Mouse (Mus musculus) E14TG2a.4 (cell line): ENCODE data around the gene Gm10944.

Experiments used
- H3K27me3 ChIP-seq: 2 replicates; pipeline ENCODE4 v1.6.1; 2014; ENCODE audit warnings: low read length, control low read depth; ENCODE audit not compliant: insufficient read depth
- H3K36me3 ChIP-seq: 2 replicates; pipeline ENCODE4 v1.6.1; 2014; ENCODE audit warnings: low read length, control low read depth; ENCODE audit not compliant: insufficient read depth
- H3K4me1 ChIP-seq: replicated peaks from 2 replicates; pipeline ENCODE4 v1.6.1; 2014; ENCODE audit warnings: low read depth, low read length, control low read depth
- H3K4me3 ChIP-seq: replicated peaks from 2 replicates; pipeline ENCODE4 v1.5.1; 2014; ENCODE audit warnings: mild to moderate bottlenecking, low read length
- H3K9me3 ChIP-seq: 2 replicates; pipeline ENCODE4 v1.6.1; 2014; ENCODE audit warnings: low read length, control low read depth
- CTCF ChIP-seq: conservative IDR thresholded peaks from 2 replicates; pipeline ENCODE4 v1.5.1; 2014; ENCODE audit warnings: low read length
- NANOG ChIP-seq: IDR thresholded peaks from 2 replicates; pipeline ENCODE4 v1.6.1; 2014; ENCODE audit warnings: borderline replicate concordance, low read length, mixed read lengths
- POU5F1 ChIP-seq: IDR thresholded peaks from 2 replicates; pipeline ENCODE4 v1.6.1; 2014; ENCODE audit warnings: low read length, borderline replicate concordance

The Gm10944 gene

GRCm38 (mm10) chr10:10681048-10681447, at the start of gene Gm10944:
Gene Gm10944 (plus strand): TSS chr10:10681348.
- no peak for TF ChIP-seq NANOG
- TF ChIP-seq POU5F1: no peak
- no peak for TF ChIP-seq CTCF
- H3K9me3 ChIP-seq: no peaks in the 10 kb centered on the region
- H3K36me3 ChIP-seq: no peaks in the 10 kb centered on the region
- H3K4me1 ChIP-seq: no peaks in the 10 kb centered on the region
- no peaks in the 10 kb centered on the region for H3K27me3 ChIP-seq
- no peak within 1 kb of the TSS for H3K4me3 ChIP-seq

GRCm38 (mm10) chr10:10655991-10656390, 25.2 kb upstream of the Gm10944 start:
- H3K36me3 ChIP-seq: no peaks in the 10 kb centered on the region
- no peak for TF ChIP-seq NANOG
- TF ChIP-seq POU5F1: no peak
- TF ChIP-seq CTCF: no peak
- no peak overlapping the region for H3K4me3 ChIP-seq
- H3K27me3 ChIP-seq: peaks cover 14% of the 10 kb centered on the region; the same call in 1 of the 2 replicates
- H3K9me3 ChIP-seq: no peaks in the 10 kb centered on the region
- H3K4me1 ChIP-seq: no peaks in the 10 kb centered on the region

DNA sequence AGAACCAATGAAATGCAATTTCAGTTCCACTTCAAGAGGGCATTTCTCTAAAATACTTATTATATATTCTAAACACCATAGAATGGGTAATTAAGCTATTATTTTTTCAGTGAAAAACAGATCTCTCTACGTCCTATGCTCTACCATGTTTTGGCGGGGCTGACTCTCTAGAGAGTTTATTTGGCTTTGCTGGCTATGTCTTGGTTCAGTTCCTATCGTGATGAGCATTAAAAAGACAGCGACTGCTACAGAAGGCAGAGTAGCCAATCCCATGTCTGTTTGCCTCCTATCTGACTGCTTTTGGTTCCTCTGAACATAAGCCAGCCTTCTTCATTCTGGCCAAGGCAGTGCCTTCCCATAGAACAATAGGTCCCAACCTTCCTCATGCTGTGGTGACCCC, 24.5 kb upstream of the Gm10944 start:
- H3K27me3 ChIP-seq: peaks cover 14% of the 10 kb centered on the region; the same call in 1 of the 2 replicates
- H3K4me3 ChIP-seq: no peak overlapping the region
- H3K4me1 ChIP-seq: no peaks in the 10 kb centered on the region
- TF ChIP-seq NANOG: no peak
- TF ChIP-seq POU5F1: no peak
- TF ChIP-seq CTCF: no peak
- no peaks in the 10 kb centered on the region for H3K9me3 ChIP-seq
- no peaks in the 10 kb centered on the region for H3K36me3 ChIP-seq

- H3K4me1 ChIP-seq: no peaks in the 10 kb centered on the region
- no peaks in the 10 kb centered on the region for H3K9me3 ChIP-seq
- no peaks in the 10 kb centered on the region for H3K27me3 ChIP-seq
- H3K4me3 ChIP-seq: no peak overlapping the region
- no peak for TF ChIP-seq POU5F1
- TF ChIP-seq NANOG: no peak
- no peak for TF ChIP-seq CTCF
- H3K36me3 ChIP-seq: no peaks in the 10 kb centered on the region
Measured at GRCm38 (mm10) chr10:10659161-10659560, 22.0 kb upstream of the Gm10944 start.

DNA sequence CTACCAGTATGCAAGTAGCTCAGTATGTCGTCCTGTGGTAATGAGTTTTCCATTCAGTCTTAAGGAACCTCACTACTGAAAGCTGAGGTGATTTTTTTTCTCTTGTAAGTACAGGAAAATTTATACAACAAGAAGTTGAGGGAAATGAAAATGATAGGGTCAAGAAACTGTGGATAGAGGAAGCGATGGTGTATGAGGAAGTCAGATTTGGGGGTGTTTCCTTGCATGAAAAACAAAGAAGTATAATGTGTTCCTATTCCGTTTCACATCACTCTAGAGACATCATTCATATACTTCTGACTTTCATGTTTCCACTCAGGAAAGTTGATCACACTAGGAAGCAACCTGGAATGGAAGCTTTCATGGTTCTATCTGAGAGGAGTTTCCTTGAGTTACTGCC, 21.2 kb upstream of the Gm10944 start:
- no peak for TF ChIP-seq NANOG
- TF ChIP-seq CTCF: no peak
- TF ChIP-seq POU5F1: no peak
- Histone ChIP-seq H3K9me3 (no peaks in the 10 kb centered on the region), H3K4me1 (no peaks in the 10 kb centered on the region), H3K27me3 (no peaks in the 10 kb centered on the region), H3K4me3 (no peak overlapping the region), H3K36me3 (no peaks in the 10 kb centered on the region)

DNA sequence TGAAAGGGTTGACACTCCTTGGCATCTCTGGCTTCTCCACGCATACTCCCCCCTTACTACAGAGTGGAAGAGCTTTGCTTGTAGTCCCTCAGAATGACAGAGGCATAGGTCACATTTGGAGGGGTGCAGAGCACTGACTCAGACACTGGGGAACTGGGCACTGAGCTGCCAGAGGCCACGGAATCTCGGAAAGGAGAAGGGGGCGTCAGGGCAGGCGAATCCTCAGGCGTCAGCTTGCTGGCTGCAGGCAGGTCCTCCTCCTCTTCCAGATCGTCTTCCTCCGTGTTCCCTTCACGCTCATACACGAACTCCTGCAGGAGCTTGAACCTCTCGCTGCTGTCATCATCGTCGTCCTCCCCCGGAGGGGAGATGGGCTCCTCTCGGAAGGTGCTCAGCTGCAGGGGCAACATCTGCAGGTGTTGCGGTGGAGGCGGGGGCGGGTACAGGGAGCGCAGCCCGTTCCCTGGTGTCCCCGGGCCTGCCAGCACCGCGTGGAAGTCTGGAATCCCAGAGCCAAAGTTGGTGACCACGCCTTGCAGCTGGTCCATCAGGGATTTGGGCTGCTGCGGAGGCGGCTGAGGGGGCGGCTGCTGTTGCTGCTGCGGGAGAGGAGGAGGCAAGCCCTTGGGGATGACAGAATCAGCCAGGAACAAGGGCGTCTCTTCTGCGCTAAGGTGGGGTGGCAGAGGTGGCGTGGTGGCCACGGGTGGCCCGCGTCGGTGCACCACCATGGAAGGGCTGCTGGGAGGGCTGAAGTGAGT, 7.9 kb downstream of the Gm10944 start:
- peaks cover 28% of the 10 kb centered on the region for H3K27me3 ChIP-seq
- H3K36me3 ChIP-seq: no peaks in the 10 kb centered on the region
- TF ChIP-seq NANOG: no peak
- no peak for TF ChIP-seq CTCF
- no peak for TF ChIP-seq POU5F1
- H3K4me3 ChIP-seq: peak overlapping the region; percentile 74
- peaks cover 10% of the 10 kb centered on the region; the same call in 1 of the 2 replicates for H3K4me1 ChIP-seq
- no peaks in the 10 kb centered on the region for H3K9me3 ChIP-seq

DNA sequence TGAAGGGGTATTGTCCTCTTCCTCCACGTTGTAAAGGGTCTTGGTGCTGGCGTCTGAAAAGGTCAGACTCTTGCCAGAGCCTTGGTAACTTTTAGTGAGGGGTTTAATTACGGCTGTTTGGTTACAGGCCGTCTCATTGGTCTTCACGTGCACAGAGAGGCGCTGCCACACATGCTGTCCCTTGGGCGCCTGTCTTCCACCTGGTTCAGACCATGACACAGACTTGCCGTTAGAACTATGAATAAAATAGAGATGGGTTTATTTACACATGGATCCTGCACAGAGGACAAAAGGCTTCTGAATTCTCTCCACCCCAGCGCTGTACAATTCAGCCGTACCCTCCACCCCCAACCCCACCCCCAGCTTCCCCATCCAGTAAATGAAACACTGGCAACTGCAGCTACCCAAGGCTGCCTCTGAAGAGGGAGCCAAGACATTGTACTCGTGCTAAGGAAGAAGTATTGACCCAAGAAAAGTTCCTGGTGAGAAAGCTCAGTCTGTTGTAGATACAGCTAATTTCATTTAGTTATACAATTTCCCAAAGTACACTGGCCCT, 8.6 kb downstream of the Gm10944 start:
- no peaks in the 10 kb centered on the region for H3K9me3 ChIP-seq
- TF ChIP-seq CTCF (no peak), POU5F1 (no peak), NANOG (no peak)
- peaks cover 28% of the 10 kb centered on the region for H3K27me3 ChIP-seq
- H3K4me3 ChIP-seq: peak overlapping the region; percentile 74
- no peaks in the 10 kb centered on the region for H3K36me3 ChIP-seq
- H3K4me1 ChIP-seq: peaks cover 10% of the 10 kb centered on the region; the same call in 1 of the 2 replicates

DNA sequence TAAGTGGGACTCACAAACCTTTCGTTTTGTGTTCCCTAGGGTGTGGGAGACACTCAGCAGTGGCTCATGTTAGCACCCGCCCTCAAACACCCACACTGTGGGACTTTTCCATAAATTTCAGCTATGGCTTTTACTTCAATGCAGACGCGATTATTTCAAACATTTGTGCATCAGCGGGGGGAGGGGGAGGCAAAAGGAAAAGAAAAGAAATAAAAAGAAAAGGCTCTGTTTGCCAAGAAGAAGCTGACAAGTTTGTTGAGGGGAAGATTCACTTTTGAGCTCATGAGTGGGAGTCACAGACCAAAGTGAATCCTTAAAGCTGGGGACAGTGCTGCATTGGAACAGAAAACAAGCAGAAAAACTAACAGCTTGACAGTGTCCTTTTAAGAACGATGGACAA, 16.3 kb downstream of the Gm10944 start:
- H3K9me3 ChIP-seq: no peaks in the 10 kb centered on the region

DNA sequence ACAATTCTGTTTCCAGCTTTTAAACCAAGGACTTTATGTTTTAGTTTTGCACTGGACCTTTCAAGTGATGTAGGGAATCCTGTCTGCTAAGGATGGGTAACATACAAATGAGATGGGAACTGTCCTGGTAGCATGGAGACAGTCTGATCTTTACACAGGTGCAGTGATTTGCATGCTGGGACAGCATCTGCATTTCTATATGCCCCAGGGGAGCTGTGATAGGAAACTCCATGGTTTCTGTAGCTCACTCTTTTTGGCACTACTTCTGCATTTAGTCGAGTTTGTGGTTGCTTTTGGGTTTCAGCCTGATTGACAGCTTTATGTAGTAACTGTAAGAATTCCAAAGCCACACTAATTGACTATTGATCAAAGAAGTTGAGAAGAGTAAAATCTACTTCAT, 19.8 kb downstream of the Gm10944 start:
- Histone ChIP-seq H3K4me1 (no peaks in the 10 kb centered on the region), H3K36me3 (no peaks in the 10 kb centered on the region), H3K27me3 (no peaks in the 10 kb centered on the region), H3K9me3 (no peaks in the 10 kb centered on the region), H3K4me3 (no peak overlapping the region)
- TF ChIP-seq POU5F1 (no peak), CTCF (no peak), NANOG (no peak)

More for the DNA sequence above, 16.3 kb downstream of the Gm10944 start:
- Histone ChIP-seq H3K4me1 (no peaks in the 10 kb centered on the region), H3K27me3 (no peaks in the 10 kb centered on the region), H3K36me3 (no peaks in the 10 kb centered on the region), H3K4me3 (no peak overlapping the region)
- no peak for TF ChIP-seq NANOG
- no peak for TF ChIP-seq CTCF
- TF ChIP-seq POU5F1: no peak
